Mouse (Mus musculus) c-Kit-positive CD71-positive TER-119-positive erythroid progenitor cells, embryonic 14.5 days (primary cell): ENCODE data around the gene Gm49361.

Experiments
- DNase-seq: peaks from one replicate; pipeline ENCODE4 v3.0.0-alpha.2; 2013; ENCODE audit warnings: low spot score

Gm49361 gene

DNA sequence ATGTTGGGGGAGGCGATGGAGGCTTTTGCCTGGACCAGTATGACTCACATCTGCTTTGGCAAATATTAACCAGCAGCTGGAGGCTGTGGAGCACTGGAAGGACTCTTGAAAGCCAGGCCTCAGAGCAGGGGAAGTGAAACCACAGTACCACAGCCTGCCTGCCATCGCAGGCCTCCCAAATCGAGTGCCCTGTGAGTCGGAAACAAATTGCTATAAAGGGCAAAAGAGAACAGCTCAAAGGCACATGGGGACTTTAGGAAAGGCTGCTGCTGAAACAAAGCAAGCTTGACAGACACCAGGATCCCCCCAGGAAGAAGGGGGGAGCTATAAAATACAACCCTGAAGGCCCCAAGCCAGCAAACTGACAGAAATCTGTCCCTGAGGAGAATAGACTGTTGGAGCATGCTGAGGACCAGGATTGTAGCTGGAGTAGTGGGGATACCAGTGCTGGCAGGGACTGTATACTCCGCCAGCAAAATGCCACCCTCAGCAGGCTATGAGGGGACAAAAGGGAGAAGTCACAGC is 15.9 kb downstream of the Gm49361 start:
- DNase-seq: no peak

DNA sequence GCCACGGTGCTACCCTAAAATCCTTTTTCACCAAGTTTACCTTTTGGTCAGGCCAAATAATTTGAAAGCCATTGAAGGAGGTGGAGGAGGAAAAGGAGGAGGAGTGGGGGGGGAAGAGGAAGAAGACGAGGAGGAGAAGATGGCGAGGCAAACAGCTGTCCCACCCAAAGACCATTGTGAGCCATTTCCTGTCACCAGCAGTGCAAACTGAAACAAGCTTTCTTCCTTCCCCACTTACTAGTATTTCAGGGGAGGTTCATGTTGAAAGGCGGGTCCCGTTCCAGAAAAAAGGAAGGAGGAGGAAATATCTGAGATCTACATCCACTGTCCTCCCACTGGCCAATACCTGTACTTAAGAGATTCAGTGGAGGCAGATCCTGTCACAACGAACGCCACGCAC is 16.5 kb downstream of the Gm49361 start:
- DNase-seq: no peak

DNA sequence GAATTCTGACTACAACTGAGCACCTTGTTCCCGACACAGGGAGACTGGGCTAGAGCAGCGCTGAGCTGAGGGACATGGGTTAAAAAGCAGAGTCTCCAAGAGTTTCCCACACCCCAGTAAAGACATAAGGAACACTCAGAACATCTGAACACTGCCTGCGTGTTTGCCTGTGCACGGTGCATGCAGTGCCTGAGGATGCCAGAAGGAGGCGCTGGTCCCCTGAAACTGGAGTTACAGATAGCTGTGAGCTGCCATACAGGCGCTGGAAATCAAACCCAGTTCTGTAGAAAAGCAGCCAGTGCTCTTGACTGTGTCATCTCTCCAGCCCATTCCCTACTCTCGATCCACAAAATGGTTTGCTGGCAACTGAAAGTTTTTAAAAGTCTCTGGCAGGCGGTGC is 19.7 kb downstream of the Gm49361 start:
- DNase-seq: no peak

DNA sequence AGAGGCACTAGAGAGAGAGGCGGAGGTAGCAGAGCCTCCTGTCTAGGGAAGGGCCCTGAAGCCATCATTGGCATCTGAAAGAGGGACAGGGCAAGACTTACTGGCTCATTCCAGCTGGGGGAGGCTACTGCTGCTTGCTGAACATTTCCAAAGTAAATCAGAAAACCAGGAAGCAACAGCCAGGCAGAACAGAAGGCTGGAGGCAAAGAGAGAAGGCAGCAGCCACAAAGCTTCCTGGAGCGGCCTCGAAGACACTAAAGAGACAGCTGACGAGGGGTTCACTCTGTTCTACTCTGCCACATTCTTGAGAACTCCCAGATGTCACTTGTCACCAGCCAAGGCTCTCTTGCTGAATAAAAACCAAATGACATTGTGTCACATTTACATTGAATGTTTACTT is 21.4 kb downstream of the Gm49361 start:
- no peak for DNase-seq

DNA sequence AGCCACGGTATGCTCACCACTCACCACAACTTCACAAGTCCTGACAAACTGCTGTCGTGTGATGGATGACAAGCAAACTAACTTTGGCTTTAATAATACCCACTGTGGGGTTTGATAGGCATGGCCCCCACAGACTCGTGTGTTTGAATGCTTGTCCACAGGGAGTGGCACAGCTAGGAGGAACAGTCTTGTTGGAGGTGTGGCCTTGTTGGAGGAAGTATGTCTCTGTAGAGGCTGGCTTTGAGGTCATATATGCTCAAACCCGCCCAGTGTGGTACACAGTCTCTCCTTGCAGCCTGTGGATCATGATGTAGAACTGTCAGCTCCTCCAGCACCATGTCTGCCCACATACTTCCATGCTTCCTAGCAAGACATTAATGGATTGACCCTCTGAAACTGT is 27.7 kb downstream of the Gm49361 start:
- no peak for DNase-seq

DNA sequence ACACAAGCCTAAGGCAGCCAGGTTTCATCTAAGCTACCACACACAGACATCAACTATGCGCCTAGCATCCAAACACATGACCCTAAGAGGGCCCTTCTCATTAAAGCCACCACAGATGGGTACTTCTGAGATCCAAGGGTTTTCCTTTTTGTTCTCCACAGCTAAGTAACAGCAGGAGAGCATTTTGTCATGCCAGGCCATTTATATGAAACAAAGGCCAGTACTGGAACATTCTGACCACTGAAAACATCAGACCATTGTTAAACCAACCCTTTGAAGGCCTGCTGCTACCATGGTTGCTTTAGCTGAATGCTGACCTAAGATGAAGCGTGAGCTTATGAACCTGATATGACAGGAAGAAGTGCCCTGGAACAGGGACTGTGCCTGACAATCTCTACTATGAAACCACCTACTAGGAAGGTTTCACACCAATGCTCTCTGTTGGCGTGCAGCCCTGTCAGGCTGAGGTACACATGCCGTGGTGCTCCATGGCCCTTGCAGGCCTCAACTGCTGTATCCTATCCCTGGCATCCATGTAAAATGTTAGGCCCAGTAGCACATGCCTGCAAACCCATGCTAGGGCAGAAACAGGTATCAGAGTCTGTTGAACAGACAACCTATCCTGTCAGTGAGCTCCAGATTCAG is 29.2 kb downstream of the Gm49361 start:
- DNase-seq: no peak

DNA sequence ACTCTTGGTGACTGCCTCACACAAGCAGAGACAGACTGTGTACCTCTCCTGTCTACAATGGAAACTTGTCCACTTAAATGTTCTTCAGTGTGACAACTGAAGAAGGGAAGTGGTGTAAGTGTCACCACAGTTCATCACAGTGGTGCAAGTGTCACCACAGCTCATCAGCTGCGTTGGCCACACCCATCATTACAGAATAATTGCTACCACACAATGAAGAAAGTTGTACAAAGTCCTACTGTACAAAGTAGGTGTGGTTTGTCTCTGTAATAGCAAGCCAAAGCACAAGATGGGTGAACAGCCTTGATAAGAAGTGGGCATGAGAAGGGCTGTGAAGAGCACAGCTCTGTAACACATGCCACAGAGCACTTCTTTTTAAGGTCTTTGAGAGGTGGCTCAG is 33.0 kb downstream of the Gm49361 start:
- no peak for DNase-seq

DNA sequence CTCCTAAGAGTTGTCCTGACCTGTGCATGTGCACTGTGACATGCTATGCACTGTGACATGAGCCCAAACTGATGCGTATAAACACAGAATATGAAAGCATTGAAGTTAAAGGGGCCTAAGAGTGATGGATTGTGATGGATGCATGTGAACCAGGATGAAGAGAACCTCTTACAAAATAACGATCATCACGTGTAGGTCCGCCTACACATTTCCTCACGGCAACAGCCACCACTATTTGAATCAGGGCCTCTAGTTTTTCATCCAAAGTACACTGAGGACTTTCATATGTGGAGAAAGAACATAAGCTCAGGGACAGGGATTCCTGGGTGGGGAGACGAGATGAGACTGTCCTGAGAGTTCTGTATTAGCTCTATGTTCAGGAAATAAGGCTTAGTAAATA is 34.8 kb downstream of the Gm49361 start:
- DNase-seq: no peak

DNA sequence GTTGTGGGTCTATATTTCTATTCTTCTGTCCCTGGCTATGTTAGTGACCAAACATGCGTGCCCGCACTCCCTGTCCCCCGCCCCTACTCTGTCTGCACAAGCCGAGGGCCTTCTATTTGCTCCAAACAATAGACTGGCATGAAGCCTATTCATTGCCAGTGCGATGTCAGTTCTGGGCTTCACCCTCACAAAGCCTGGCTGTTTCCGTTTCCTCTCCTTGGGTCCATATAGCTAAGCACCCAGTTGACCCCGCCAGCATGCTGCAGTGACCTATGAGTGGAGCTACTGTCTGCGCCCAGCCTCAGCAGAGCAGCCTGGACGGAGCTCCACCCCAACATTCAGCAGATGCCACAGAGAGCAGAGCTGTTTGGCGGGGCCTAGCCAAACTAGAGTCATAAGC is 36.7 kb downstream of the Gm49361 start:
- DNase-seq: no peak

DNA sequence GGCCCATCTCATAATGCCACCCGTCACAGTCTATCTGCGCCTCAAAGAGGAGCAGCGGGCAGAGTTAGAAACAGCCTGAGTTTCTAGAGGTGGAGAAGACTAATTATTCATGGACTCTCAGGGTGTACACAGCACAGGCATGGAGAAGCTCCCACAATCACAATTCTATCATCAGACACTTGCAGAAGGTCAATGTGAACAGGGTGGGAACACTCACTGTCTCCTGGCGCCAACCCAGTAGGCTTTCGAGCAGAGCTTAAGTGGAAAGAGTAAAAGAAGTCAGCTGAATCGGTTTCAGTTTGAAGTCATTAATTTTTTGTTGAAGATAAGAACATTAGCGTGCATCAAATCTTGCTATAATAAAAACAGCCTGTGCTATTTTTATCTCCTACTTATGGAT is 37.3 kb downstream of the Gm49361 start:
- no peak for DNase-seq

DNA sequence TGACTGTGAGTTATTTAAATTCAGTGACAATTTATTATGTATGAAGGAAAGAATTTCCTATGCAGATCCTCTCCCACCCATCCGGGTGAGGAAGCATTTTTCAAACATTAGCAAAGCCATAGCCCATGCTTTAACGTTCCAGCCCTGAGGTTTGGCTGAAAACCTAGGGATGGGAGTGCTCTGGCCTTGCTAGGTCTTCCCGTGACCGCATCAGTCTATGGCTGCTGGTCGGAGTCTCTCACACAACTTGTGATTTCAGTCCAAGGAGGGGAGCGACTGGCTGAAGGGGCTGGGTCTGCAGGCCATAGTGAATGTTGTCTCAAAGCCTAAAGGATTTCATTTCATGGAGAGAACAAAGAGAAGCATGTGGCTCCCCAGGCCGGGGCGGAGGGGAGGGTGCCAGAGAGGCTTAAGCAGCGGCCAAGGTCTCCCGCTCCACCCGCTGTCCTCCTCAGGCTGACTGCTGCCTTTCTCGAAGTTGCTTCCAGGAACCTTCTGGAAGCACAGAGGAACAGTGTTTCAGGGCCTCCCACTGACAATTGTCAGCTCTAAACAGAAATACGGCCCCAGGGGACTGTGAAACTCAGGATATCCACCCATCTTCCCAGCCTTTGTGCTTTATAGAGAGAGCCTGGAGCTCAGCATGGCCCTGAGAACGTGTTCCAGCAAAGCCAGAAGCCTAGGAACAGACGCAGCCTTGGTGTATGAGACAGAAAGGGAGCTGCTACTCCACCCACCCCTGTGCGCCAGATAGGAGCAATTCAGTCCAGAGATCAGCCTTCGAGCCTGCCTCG is 38.6 kb downstream of the Gm49361 start:
- no peak for DNase-seq

DNA sequence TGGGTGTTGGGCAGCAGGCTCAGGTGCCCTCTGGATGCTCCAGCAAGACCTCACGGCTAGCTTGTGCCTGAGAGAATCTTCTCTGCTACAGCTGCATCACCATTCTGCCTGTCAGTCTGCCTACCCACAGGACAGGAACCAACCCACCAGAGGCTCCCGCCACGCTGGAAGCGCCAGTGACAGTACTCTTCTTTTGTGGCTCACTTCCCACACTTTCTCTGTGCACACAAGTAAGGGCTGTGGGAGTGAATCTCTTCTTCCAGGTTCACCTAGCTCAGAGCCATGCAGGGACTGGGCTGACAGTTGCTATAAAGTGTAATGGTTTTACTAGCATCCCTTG is 39.2 kb downstream of the Gm49361 start:
- no peak for DNase-seq

DNA sequence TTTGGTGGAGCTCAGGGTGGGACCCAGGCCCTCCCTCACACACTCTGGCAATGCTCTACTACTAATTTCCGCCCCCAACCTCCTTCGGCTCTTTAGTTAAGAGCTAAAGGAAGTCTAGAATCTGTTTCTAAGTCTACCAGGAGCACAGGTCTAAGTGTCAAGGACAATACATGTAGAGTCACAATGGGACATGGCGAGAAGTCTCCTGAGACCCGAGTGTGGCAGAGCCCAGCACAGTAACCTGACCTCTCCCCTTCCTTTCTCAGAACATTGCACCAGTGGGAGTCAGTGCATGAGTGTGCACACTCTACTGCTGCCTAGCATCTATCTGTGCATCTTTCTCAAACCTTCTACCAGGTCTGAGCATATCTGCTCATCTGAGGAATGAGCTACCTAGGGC is 40.1 kb downstream of the Gm49361 start:
- no peak for DNase-seq

DNA sequence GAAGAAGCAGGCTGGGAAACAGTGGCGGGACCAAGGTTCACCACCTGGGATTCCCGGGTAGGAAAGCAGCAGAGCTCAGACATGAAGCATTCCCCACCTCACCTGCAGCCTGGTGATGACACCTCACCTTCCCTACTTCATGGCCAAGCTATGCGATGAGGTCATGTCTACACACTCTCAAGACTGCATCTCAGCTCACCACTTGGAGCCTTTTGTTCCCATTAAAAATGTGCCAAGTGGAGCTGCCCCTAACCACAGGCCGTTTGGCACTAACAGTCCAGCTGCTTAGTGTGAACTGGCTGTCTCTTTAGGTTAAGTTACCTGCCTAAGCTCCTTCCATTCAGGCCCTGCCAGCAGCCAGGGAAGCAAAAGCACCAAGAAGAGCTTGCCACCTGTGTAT is 40.8 kb downstream of the Gm49361 start:
- no peak for DNase-seq

DNA sequence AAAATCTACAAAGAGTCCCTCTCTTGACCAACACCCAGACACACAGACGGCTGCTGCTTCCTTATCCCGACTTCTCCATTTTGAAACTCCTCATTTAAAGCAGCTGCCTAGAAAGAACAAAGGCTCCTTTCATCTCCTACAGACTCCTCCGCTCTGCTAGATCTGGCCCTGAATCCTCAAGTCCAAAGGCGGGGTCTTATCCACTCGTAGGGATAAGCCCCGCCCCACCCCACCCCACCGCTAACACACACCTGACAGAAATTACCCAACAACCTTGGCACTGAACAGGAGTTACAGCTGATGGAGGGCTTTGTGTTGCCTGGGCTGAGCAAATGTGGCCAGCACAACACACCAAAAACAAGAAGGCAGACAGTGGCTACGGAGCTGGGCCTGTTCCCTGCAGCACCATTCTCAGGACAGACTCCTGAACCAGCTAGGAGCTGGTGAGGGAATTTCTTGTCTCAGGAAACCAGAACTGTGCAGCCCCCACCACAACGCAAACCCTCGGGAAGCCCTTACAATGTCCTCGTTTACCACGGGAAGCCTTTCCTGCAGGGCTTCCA is 43.9 kb downstream of the Gm49361 start:
- no peak for DNase-seq

DNA sequence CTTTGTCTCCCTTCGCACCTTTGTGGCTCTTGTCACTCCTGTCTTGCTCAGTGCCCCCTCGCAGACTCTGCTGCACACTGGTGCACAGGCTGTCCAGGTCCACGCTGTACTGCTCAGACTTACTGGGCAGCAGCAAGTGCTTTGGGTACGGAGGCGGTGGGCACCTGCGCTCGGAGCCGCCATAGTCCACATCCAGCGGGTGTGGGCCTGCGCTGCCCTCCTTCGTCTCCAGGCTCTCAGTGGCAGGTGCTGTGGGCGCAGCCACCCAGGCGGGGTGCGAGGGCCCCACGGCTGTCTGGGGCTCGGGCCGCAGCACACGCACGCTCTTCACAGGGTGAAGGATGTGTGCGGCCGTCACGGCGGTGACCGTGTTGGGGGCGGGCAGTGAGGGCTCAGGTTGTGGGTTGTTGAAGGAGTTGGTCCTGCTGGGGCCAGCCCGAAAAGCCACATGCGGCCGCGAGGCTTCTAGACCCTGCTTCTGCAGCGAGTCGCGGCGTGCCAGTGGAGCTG is 46.4 kb downstream of the Gm49361 start:
- no peak for DNase-seq

DNA sequence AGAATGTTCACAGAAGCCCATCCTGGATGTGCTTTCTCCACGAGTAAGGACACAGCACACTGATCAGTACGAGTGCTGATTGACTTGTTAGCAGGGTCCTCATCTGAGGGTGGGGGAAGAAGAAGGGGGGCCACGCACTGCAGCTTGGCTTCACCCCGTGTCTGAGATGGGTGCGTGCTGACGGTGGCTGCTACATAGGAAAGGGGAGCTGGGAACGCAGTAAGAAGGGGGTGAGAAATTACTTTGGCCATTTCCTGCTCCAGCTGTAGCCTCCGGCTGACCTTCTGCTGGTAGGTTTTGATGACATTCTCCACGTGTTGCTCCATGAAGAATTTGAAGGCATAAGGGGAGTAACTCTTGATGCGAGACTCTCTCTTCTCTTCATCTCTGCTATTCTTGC is 46.9 kb downstream of the Gm49361 start:
- DNase-seq: no peak

DNA sequence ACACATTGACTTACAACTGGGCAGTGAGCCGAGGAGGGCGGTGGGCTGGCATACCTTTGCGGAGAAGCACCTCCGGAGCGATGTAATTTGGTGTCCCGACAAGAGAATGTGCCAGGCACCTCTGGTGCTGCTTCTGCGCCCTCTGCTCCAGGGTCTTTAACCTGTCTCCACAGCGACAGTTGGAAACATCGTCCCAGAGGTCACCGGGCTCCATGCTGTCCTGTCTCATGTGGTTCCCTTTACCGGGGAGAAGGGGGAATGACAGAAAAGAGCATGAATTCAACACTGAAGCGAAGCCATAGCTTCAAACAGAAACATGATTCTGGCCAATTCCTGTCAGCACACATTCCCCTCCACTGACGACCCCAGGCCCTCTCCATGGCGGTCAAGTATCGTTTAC is 49.8 kb downstream of the Gm49361 start:
- no peak for DNase-seq

DNA sequence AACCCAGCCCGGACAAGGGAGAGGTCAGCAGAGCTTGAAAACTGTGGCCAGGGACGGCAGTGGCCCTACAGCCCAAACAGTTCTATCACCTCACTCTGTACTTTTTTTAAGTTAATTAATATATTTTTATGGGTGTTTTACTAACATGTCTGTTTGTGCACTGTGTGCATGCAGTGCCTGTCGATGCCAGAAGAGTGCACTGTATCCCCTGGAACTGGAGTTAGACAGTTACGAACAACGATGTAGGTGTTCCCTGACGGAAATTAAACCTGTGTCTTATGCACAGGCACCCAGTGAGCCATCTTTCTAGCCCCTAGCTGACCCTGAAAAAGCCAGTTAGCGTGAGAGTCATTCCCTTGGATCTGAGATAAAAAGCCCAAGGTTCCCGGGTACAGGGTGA is 50.4 kb downstream of the Gm49361 start:
- no peak for DNase-seq

DNA sequence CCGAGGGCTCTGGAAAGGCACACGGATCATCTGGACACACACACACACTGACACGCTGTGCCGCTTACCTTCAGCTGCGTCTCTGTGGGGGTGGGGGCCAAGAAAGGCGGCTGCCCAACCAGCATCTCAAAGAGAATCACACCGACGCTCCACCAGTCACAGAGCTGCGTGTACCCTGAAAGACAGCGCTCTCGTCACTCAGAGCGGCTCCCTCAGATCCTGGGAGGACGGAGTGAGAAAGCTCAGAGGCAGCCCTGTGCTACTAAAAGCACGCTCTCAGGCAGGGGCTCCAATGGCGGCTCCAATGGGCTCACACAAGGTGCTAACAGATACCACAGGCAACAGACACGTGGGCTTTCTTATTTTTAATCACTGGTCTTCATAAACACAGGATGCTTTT is 51.7 kb downstream of the Gm49361 start:
- DNase-seq: no peak

DNA sequence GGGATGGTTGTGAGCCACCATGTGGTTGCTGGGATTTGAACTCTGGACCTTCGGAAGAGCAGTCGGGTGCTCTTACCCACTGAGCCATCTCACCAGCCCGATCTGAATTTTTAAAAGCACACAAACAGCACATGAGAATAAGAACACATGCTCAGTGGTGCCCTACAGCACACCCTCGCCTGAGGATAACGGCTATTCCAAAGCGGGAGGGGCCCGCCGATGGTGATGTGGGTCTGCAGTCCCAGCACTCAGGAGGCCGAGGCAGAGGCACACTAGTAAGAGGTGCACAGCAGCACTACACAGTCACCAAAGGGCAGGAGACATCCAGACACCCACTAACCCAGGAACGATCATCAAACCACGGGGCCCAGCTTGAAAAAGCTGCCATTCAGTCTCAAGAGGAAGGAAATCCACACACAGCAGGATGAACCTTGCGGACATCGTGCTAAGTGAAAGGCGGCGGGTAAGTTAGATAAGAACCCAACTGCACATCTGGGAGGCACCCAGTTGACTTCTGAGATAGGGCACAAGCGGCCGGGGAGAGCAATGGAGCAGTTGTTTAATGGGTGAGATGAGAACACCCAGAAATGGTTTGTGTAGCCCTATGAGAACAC is 53.3 kb downstream of the Gm49361 start:
- peak; percentile 79 for DNase-seq

DNA sequence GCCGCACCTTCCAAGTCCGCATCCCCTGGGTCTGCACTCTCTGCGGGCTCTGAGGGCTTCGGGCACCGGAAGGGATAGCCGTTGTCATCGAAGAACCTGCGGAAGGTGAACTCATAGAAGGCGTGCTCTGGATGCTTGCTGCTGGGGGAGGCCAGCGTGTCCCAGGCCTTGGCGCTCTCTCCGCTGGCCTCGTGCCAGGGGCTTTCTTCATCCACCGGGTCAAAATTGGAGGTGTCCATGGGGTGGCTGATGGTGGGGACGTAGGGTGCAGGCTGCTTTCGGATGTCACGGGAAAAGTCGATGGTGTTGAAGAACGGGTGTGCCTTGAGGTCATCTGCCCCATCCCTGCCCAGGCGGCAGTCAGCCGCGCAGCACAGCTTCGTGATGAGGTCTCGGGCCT is 54.6 kb downstream of the Gm49361 start:
- no peak for DNase-seq

DNA sequence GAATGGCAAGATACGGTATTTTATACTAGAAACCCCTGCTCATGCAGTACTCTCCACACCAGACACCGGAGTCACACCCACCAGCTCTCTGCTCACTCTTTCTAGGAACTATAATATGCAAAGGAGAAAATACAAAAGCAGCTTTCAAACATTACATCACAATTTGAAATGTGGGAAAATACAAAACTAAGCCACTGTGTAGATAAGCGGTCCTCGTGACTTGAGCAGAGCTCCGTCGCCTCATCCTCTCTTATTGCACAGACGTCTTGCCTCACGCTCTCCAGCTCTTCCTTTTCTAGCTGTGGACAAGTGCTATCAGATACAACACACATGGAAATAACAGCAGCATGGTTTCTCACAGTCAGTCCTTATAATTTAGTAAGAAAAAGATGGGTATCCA is 55.2 kb downstream of the Gm49361 start:
- peak; percentile 39 for DNase-seq
